Mouse (Mus musculus) kidney, embryonic 16.5 days (tissue): ENCODE measurements around the gene Klk1b8. TPM values are rescaled to one million over a fixed set of nuclear protein-coding genes. Genes with fewer than 3 reads are reported as not detected.
A peak's percentile ranks its signal among the peaks of the same experiment; 100 is the strongest.
"Not testable (repeated sequence)": the region's sequence is repeated elsewhere in the genome, so short reads cannot be mapped to it uniquely, and the experiment has no call there.

Source experiments
- ATAC-seq: fragments of 200-750 bp; cut with Nextera tagmentation; 2 replicates; pipeline ENCODE4 v1.8.0; 2017; ENCODE audit warnings: moderate TSS enrichment; ENCODE audit not compliant: low FRiP score, low TSS enrichment
- H3K27ac ChIP-seq: fragments of 300-500 bp; sonication (generic); 2 replicates; pipeline ENCODE4 v1.5.1; 2014; ENCODE audit warnings: low read length
- H3K27me3 ChIP-seq: fragments of 300-500 bp; sonication (generic); 2 replicates; pipeline ENCODE4 v1.6.1; 2014; ENCODE audit warnings: low read length, control low read depth, mixed read lengths; ENCODE audit not compliant: insufficient read depth
- H3K36me3 ChIP-seq: fragments of 300-500 bp; sonication (generic); 2 replicates; pipeline ENCODE4 v1.6.1; 2014; ENCODE audit warnings: low read length, control low read depth, mixed read lengths; ENCODE audit not compliant: insufficient read depth
- H3K4me1 ChIP-seq: fragments of 300-500 bp; sonication (generic); 2 replicates; pipeline ENCODE4 v1.6.1; 2014; ENCODE audit warnings: low read length, control low read depth, mixed read lengths; ENCODE audit not compliant: insufficient read depth
- H3K4me2 ChIP-seq: fragments of 300-500 bp; sonication (generic); replicated peaks from 2 replicates; pipeline ENCODE4 v1.6.1; 2014; ENCODE audit warnings: low read depth, low read length
- H3K4me3 ChIP-seq: fragments of 300-500 bp; sonication (generic); 2 replicates; pipeline ENCODE4 v1.5.1; 2014; ENCODE audit warnings: mild to moderate bottlenecking, low read length
- H3K9ac ChIP-seq: fragments of 300-500 bp; sonication (generic); replicated peaks from 2 replicates; pipeline ENCODE4 v1.6.1; 2014; ENCODE audit warnings: low read length
- H3K9me3 ChIP-seq: fragments of 300-500 bp; sonication (generic); 2 replicates; pipeline ENCODE4 v1.6.1; 2016; ENCODE audit warnings: low read length, control low read depth
- WGBS: fragments of 180-500 bp; shearing (Covaris S2); extraction: QIAGEN DNeasy Blood & Tissue Kit; methylation state at CpG from one replicate; pipeline ENCODE4 v1.1.7; 2014; 5-methylcytosine and 5-hydroxymethylcytosine counted together
- polyA plus RNA-seq: library from polyadenylated mRNA; unstranded; fragments of >200 nt; fragmentation: Nextera tagmentation; extraction: Ambion mirVana; gene quantifications from 2 replicates; pipeline ENCODE4 v1.2.1, GENCODE M21; 2015

The Klk1b8 gene
- polyA plus RNA-seq, 1 experiment from 2014 or later: not detected

GRCm38 (mm10) chr7:43932337-43932736 lies 18.1 kb upstream of the Klk1b8 start:
- Histone ChIP-seq H3K9ac (no peak overlapping the region), H3K4me2 (no peak overlapping the region), H3K27ac (no peak overlapping the region), H3K36me3 (no peaks in the 10 kb centered on the region), H3K9me3 (no peaks in the 10 kb centered on the region), H3K4me3 (no peak overlapping the region), H3K27me3 (no peaks in the 10 kb centered on the region), H3K4me1 (no peaks in the 10 kb centered on the region)
- no peak for ATAC-seq
- 58% methylated on average over 4 of the region's 4 CpGs for WGBS

- H3K4me1 ChIP-seq: no peaks in the 10 kb centered on the region
- no peaks in the 10 kb centered on the region for H3K36me3 ChIP-seq
- no peak within 1 kb of the TSS for H3K4me2 ChIP-seq
- no peak within 1 kb of the TSS for H3K27ac ChIP-seq
- H3K27me3 ChIP-seq: no peaks in the 10 kb centered on the region
- ATAC-seq: no peak
- H3K9me3 ChIP-seq: no peaks in the 10 kb centered on the region
- no peak within 1 kb of the TSS for H3K9ac ChIP-seq
- no peak within 1 kb of the TSS for H3K4me3 ChIP-seq
- WGBS: 93% methylated on average over 3 of the region's 3 CpGs
Measured at GRCm38 (mm10) chr7:43933440-43933839, 17.0 kb upstream of the Klk1b8 start, which contains the start of gene Klk15. Klk15 (plus strand) TSS chr7:43933740.

GRCm38 (mm10) chr7:43934747-43935146 lies 15.7 kb upstream of the Klk1b8 start:
- Histone ChIP-seq H3K4me3 (no peak overlapping the region), H3K9ac (no peak overlapping the region), H3K4me1 (no peaks in the 10 kb centered on the region), H3K9me3 (no peaks in the 10 kb centered on the region), H3K27me3 (no peaks in the 10 kb centered on the region), H3K27ac (no peak overlapping the region), H3K4me2 (no peak overlapping the region), H3K36me3 (no peaks in the 10 kb centered on the region)
- WGBS: 17% methylated on average over 3 of the region's 3 CpGs
- ATAC-seq: peak; percentile 78

- Histone ChIP-seq H3K27me3 (no peaks in the 10 kb centered on the region), H3K4me1 (no peaks in the 10 kb centered on the region), H3K4me3 (no peak overlapping the region), H3K4me2 (no peak overlapping the region), H3K9me3 (no peaks in the 10 kb centered on the region), H3K27ac (no peak overlapping the region), H3K36me3 (no peaks in the 10 kb centered on the region), H3K9ac (no peak overlapping the region)
- no peak for ATAC-seq
- 89% methylated on average over 14 of the region's 14 CpGs for WGBS
Measured at GRCm38 (mm10) chr7:43936551-43936950, 13.9 kb upstream of the Klk1b8 start.

- H3K4me2 ChIP-seq, H3K4me1 ChIP-seq, H3K27me3 ChIP-seq, H3K9ac ChIP-seq, H3K9me3 ChIP-seq, H3K27ac ChIP-seq, H3K4me3 ChIP-seq, H3K36me3 ChIP-seq, ATAC-seq: not testable (repeated sequence)
- whole genome bisulfite sequencing: 76% methylated on average over 3 of the region's 3 CpGs
Measured at GRCm38 (mm10) chr7:43942293-43942692, 8.2 kb upstream of the Klk1b8 start.

- no peak overlapping the region for H3K9ac ChIP-seq
Measured at GRCm38 (mm10) chr7:43944727-43945264, 5.7 kb upstream of the Klk1b8 start.

GRCm38 (mm10) chr7:43952703-43953102 lies 2.2 kb downstream of the Klk1b8 start:
- ATAC-seq: peak; percentile 87
- Histone ChIP-seq H3K9ac (no peak overlapping the region), H3K4me2 (no peak overlapping the region), H3K4me1 (0 out of 2 replicates have a peak, but pooled peaks cover 3% of the 10 kb centered on the region), H3K4me3 (no peak overlapping the region), H3K27ac (no peak overlapping the region), H3K9me3 (no peaks in the 10 kb centered on the region), H3K27me3 (no peaks in the 10 kb centered on the region), H3K36me3 (no peaks in the 10 kb centered on the region)
- WGBS: 33% methylated on average over 4 of the region's 4 CpGs

More at GRCm38 (mm10) chr7:43944727-43945264, 5.7 kb upstream of the Klk1b8 start:
- WGBS: 78% methylated on average over 3 of the region's 3 CpGs
- no peaks in the 10 kb centered on the region for H3K9me3 ChIP-seq
- no peaks in the 10 kb centered on the region for H3K4me1 ChIP-seq
- no peak overlapping the region for H3K4me3 ChIP-seq
- ATAC-seq: no peak
- no peaks in the 10 kb centered on the region for H3K36me3 ChIP-seq
- no peak overlapping the region for H3K27ac ChIP-seq
- no peak overlapping the region for H3K4me2 ChIP-seq
- H3K27me3 ChIP-seq: no peaks in the 10 kb centered on the region

GRCm38 (mm10) chr7:43966451-43966850 lies 16.0 kb downstream of the Klk1b8 start, which contains the start of gene Klk1b1:
Klk1b1 (plus strand) TSS chr7:43966751.
- 65% methylated on average over 3 of the region's 3 CpGs for WGBS
- Histone ChIP-seq H3K4me1 (no peaks in the 10 kb centered on the region), H3K27me3 (no peaks in the 10 kb centered on the region), H3K9ac (no peak within 1 kb of the TSS), H3K27ac (no peak within 1 kb of the TSS), H3K4me3 (no peak within 1 kb of the TSS), H3K36me3 (no peaks in the 10 kb centered on the region), H3K4me2 (no peak within 1 kb of the TSS), H3K9me3 (no peaks in the 10 kb centered on the region)
- no peak for ATAC-seq

- Histone ChIP-seq H3K27ac (no peak overlapping the region), H3K4me1 (no peaks in the 10 kb centered on the region), H3K9ac (no peak overlapping the region), H3K27me3 (no peaks in the 10 kb centered on the region), H3K4me2 (no peak overlapping the region), H3K36me3 (no peaks in the 10 kb centered on the region), H3K9me3 (no peaks in the 10 kb centered on the region), H3K4me3 (no peak overlapping the region)
- 82% methylated on average over 3 of the region's 3 CpGs for WGBS
- no peak for ATAC-seq
Measured at GRCm38 (mm10) chr7:43967058-43967457, 16.6 kb downstream of the Klk1b8 start.

- 83% methylated on average over 2 of the region's 2 CpGs for WGBS
Measured at GRCm38 (mm10) chr7:43967612-43968011, 17.1 kb downstream of the Klk1b8 start.

More at GRCm38 (mm10) chr7:43967612-43968011, 17.1 kb downstream of the Klk1b8 start:
- no peak overlapping the region for H3K4me3 ChIP-seq
- no peak overlapping the region for H3K4me2 ChIP-seq
- no peaks in the 10 kb centered on the region for H3K4me1 ChIP-seq
- no peaks in the 10 kb centered on the region for H3K36me3 ChIP-seq
- no peaks in the 10 kb centered on the region for H3K27me3 ChIP-seq
- H3K9me3 ChIP-seq: no peaks in the 10 kb centered on the region
- H3K9ac ChIP-seq: no peak overlapping the region
- no peak overlapping the region for H3K27ac ChIP-seq
- no peak for ATAC-seq
